Mouse (Mus musculus): Measurements from ENCODE around the gene Rtbdn.

DNA sequence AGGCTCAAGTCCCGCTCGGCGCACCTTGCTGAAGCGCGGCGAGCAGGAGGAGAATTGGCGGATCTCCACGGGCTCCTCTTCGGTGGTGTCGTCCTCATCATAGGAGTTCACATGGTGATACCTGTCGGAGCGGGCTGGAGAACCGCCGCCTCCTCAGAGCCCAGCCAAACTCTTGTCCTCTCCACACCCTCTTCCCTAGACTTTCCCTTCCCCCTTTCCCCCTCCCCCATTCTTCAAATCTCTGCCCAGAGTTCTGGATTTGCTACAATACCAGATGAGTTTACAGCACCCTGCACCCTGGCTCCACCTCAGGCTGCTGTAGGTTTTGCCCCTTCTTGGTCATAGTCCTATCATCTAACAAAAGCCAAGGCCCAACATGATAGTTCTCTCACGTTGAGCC lies 28.1 kb upstream of the Rtbdn start:
- TF ChIP-seq CTCF (IDR thresholded peaks at IDR 0.05; ENCODE audit: low read depth, low read length), result no peak
- TF ChIP-seq POLR2A (IDR thresholded peaks at IDR 0.05; ENCODE audit: borderline replicate concordance, low read depth, low read length), result no peak
